Mouse (Mus musculus): Measurements from ENCODE around the gene Zfp710. TPM values are rescaled to one million over a fixed set of nuclear protein-coding genes. Genes with fewer than 3 reads are reported as not detected.

The Zfp710 gene
- polyA plus RNA-seq, 1 experiment from 2014 or later: 9.4 TPM

DNA sequence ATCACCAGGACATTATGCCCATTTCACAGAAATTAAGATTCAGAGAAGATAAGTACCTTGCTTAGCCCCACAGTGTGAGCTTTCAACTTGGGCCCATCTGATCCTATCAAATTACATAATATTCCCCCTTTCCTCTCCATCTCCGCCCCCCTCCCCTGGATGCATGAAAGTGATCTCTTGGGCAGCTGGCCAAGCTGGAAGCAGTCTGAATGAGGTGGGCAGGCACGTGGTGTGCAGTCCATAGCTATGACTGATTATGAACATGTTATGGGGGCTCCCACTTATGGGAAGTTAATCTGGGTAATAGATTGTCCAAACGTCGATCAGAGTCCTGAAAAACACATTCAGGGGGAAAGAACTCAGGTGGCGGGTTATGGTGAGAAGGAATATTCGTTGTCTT is 27.2 kb downstream of the Zfp710 start:
- no peak for ATAC-seq
- Histone ChIP-seq H3K9me3 (ENCODE audit: control insufficient read depth) (no peaks in the 10 kb centered on the region), H3K4me3 (ENCODE audit: low read depth, low read length) (no peak overlapping the region), H3K9ac (ENCODE audit: low read depth, low read length) (no peak overlapping the region), H3K36me3 (ENCODE audit: control insufficient read depth, insufficient read depth) (no peaks in the 10 kb centered on the region), H3K27me3 (replicated peaks; ENCODE audit: control insufficient read depth, insufficient read depth, low read length) (no peaks in the 10 kb centered on the region), H3K4me2 (replicated peaks; ENCODE audit: low read depth) (no peak overlapping the region), H3K4me1 (replicated peaks; ENCODE audit: control insufficient read depth, insufficient read depth, low read length) (peaks cover 26% of the 10 kb centered on the region), H3K27ac (ENCODE audit: low read depth, low read length) (peak overlapping the region; percentile 41; the same call in 1 of the 2 replicates)
- no peak for TF ChIP-seq CTCF (IDR thresholded peaks at IDR 0.05; ENCODE audit: low read depth)
- WGBS: 49% methylated on average over 6 of the region's 6 CpGs

DNA sequence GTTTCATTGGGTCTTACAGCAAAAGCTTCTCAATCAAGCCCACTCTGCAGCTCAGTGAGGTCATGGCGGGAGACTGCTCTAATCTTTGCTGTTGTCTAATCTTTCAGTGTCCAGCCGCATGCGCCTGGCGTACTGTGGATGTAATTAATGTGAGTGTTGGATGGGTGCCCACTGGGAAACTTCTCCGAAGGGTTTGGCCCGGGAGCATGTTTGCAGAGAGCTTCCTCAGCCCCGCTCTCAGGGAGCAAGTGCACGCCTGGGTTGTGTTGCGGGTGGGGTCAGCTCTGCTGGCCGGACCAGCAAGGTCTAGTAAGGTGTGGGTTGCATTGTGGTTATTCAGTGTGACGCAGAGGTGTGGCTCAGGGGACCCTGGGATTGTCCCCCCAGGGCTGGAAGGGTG is 27.6 kb downstream of the Zfp710 start:
- peak overlapping the region; percentile 64 for H3K27ac ChIP-seq (ENCODE audit: low read depth, low read length)
- no peak overlapping the region for H3K4me3 ChIP-seq (ENCODE audit: low read depth, low read length)
- H3K9me3 ChIP-seq (ENCODE audit: control insufficient read depth): no peaks in the 10 kb centered on the region
- no peak for TF ChIP-seq CTCF (IDR thresholded peaks at IDR 0.05; ENCODE audit: low read depth)
- H3K9ac ChIP-seq (ENCODE audit: low read depth, low read length): no peak overlapping the region
- ATAC-seq: no peak
- no peak overlapping the region for H3K4me2 ChIP-seq (replicated peaks; ENCODE audit: low read depth)
- H3K36me3 ChIP-seq (ENCODE audit: control insufficient read depth, insufficient read depth): no peaks in the 10 kb centered on the region
- no peaks in the 10 kb centered on the region for H3K27me3 ChIP-seq (replicated peaks; ENCODE audit: control insufficient read depth, insufficient read depth, low read length)
- WGBS: 9% methylated on average over 11 of the region's 11 CpGs
- H3K4me1 ChIP-seq (replicated peaks; ENCODE audit: control insufficient read depth, insufficient read depth, low read length): peaks cover 30% of the 10 kb centered on the region

DNA sequence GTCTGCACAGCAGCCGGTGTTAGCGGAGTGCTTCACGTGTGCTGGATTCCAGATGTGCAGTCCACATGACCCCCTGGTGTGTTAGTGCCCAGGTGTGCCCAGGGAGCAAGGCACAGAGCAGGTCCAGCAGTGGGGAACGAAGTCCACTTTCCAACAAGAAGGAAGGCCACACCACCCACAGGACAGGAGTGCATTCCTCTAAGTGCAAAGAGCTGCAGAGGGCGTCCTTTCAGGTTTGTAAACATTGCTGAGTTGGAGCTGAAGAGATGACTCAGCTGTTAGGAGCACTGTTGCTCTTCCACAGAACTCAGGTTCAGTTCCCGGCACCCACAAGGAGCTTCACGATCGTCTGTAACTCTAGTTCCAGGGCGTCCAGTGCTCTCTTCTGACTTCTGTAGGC is 28.5 kb downstream of the Zfp710 start:
- peak; percentile 48 for TF ChIP-seq CTCF (IDR thresholded peaks at IDR 0.05; ENCODE audit: low read depth)
- no peak overlapping the region for H3K4me3 ChIP-seq (ENCODE audit: low read depth, low read length)
- no peak overlapping the region for H3K9ac ChIP-seq (ENCODE audit: low read depth, low read length)
- no peaks in the 10 kb centered on the region for H3K9me3 ChIP-seq (ENCODE audit: control insufficient read depth)
- H3K4me1 ChIP-seq (replicated peaks; ENCODE audit: control insufficient read depth, insufficient read depth, low read length): peaks cover 35% of the 10 kb centered on the region
- H3K4me2 ChIP-seq (replicated peaks; ENCODE audit: low read depth): no peak overlapping the region
- WGBS: 64% methylated on average over 9 of the region's 9 CpGs
- peak overlapping the region; percentile 64; the same call in 1 of the 2 replicates for H3K27ac ChIP-seq (ENCODE audit: low read depth, low read length)
- no peaks in the 10 kb centered on the region for H3K27me3 ChIP-seq (replicated peaks; ENCODE audit: control insufficient read depth, insufficient read depth, low read length)
- H3K36me3 ChIP-seq (ENCODE audit: control insufficient read depth, insufficient read depth): no peaks in the 10 kb centered on the region
- ATAC-seq: peak; percentile 73

DNA sequence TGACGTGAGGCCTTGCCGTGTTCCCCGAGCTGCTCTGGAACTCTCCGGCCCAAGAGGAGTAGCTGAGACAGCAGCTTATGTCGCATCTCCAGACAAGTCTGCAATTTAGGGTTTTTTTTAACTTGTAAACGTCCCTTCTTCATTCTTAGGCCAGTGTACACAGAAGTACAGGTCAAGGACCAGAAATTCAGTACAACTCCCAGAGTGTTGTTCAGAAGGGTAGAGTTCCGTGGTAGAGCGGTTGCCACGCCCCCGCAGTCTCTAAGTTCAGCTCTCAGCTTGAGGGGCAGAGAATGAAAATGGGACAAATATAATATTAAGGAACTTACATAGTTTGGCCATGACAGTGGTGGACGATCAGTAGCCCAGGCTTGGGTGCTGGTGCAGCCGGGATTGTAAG is 31.2 kb downstream of the Zfp710 start:
- no peak for ATAC-seq

DNA sequence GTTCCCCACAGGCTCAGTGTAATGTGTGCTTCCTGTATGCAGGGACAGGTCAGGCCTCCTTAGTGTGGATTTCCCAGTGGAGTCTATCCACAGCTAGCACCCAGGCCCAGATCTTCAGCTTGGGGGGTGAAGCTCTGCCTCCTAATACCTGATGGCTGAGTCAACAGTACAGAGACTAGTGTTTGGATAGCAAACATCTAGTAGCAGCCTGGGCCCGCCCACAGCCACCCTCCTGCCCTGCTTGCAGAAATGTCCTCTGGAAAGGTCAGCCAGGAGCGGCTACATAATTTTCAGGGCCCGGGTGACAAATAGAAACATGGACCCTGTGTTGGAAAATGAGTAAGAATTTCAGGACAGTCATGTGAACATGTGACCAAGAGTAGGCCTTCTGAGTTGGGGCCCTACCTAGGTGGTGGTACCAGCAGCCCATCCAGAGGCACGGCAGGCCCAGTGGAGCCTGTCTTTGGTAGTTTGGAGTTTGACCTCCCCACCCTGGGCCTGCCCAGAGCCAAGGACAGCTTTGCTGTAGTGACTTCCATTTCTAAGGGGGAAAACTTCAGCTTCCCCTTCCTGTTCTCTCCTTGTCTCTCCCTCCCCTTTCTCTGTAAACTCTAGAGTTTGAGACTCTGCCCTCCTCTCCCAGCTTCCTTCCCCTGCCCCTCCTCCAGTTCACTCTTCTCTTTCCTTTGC is 32.5 kb downstream of the Zfp710 start:
- Histone ChIP-seq H3K4me2 (replicated peaks; ENCODE audit: low read depth) (peak overlapping the region; percentile 41), H3K9ac (ENCODE audit: low read depth, low read length) (no peak overlapping the region; the same call in 1 of the 2 replicates), H3K9me3 (ENCODE audit: control insufficient read depth) (no peaks in the 10 kb centered on the region), H3K4me3 (ENCODE audit: low read depth, low read length) (no peak overlapping the region), H3K27ac (ENCODE audit: low read depth, low read length) (peak overlapping the region; percentile 90), H3K27me3 (replicated peaks; ENCODE audit: control insufficient read depth, insufficient read depth, low read length) (no peaks in the 10 kb centered on the region), H3K4me1 (replicated peaks; ENCODE audit: control insufficient read depth, insufficient read depth, low read length) (peaks cover 40% of the 10 kb centered on the region), H3K36me3 (ENCODE audit: control insufficient read depth, insufficient read depth) (no peaks in the 10 kb centered on the region; the same call in 1 of the 2 replicates)
- TF ChIP-seq CTCF (IDR thresholded peaks at IDR 0.05; ENCODE audit: low read depth): no peak
- 36% methylated on average over 4 of the region's 4 CpGs for WGBS
- ATAC-seq: peak; percentile 28

More for the DNA sequence above, 31.2 kb downstream of the Zfp710 start:
- H3K4me1 ChIP-seq (replicated peaks; ENCODE audit: control insufficient read depth, insufficient read depth, low read length): peaks cover 42% of the 10 kb centered on the region
- no peak overlapping the region for H3K4me3 ChIP-seq (ENCODE audit: low read depth, low read length)
- no peaks in the 10 kb centered on the region; the same call in 1 of the 2 replicates for H3K36me3 ChIP-seq (ENCODE audit: control insufficient read depth, insufficient read depth)
- TF ChIP-seq CTCF (IDR thresholded peaks at IDR 0.05; ENCODE audit: low read depth): no peak
- H3K9me3 ChIP-seq (ENCODE audit: control insufficient read depth): no peaks in the 10 kb centered on the region
- 33% methylated on average over 12 of the region's 12 CpGs for WGBS
- no peaks in the 10 kb centered on the region for H3K27me3 ChIP-seq (replicated peaks; ENCODE audit: control insufficient read depth, insufficient read depth, low read length)
- H3K27ac ChIP-seq (ENCODE audit: low read depth, low read length): peak overlapping the region; percentile 90
- no peak overlapping the region for H3K4me2 ChIP-seq (replicated peaks; ENCODE audit: low read depth)
- H3K9ac ChIP-seq (ENCODE audit: low read depth, low read length): no peak overlapping the region

DNA sequence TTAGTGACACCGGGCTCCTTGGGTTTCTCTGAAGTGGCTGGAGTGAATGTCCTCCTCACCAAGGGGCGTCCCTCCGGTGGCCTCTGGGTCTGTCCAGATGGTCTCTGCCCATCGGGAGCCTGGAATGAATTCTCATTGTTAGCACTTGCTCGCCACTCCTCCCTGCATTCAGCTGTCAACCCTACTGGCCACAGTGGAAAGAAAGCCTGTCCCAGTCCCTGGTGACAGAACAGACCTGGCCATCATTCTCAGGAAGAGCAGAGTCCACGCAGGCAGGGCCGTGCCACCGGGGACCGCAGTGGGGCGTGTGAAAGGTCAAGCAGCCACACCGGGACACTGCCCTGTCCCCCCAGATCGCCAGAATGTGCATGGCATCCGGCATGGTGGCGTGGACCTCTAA is 33.2 kb downstream of the Zfp710 start:
- no peaks in the 10 kb centered on the region; the same call in 1 of the 2 replicates for H3K36me3 ChIP-seq (ENCODE audit: control insufficient read depth, insufficient read depth)
- H3K27ac ChIP-seq (ENCODE audit: low read depth, low read length): peak overlapping the region; percentile 90
- no peaks in the 10 kb centered on the region for H3K9me3 ChIP-seq (ENCODE audit: control insufficient read depth)
- H3K4me3 ChIP-seq (ENCODE audit: low read depth, low read length): no peak overlapping the region
- ATAC-seq: peak; percentile 12
- 27% methylated on average over 14 of the region's 14 CpGs for WGBS
- H3K4me1 ChIP-seq (replicated peaks; ENCODE audit: control insufficient read depth, insufficient read depth, low read length): peaks cover 34% of the 10 kb centered on the region
- H3K27me3 ChIP-seq (replicated peaks; ENCODE audit: control insufficient read depth, insufficient read depth, low read length): no peaks in the 10 kb centered on the region
- peak overlapping the region; percentile 41; the same call in 1 of the 2 replicates for H3K4me2 ChIP-seq (replicated peaks; ENCODE audit: low read depth)
- TF ChIP-seq CTCF (IDR thresholded peaks at IDR 0.05; ENCODE audit: low read depth): peak; percentile 21; the same call in 1 of the 2 replicates
- H3K9ac ChIP-seq (ENCODE audit: low read depth, low read length): peak overlapping the region; percentile 23; the same call in 1 of the 2 replicates
